Mouse (Mus musculus): ENCODE results near the gene Samhd1. TPM values are rescaled to one million over a fixed set of nuclear protein-coding genes. Genes with fewer than 3 reads are reported as not detected.

Gene Samhd1
- total and polyA plus RNA-seq, 2 experiments from 2014 or later, result 13.0 to 22.6 TPM

DNA sequence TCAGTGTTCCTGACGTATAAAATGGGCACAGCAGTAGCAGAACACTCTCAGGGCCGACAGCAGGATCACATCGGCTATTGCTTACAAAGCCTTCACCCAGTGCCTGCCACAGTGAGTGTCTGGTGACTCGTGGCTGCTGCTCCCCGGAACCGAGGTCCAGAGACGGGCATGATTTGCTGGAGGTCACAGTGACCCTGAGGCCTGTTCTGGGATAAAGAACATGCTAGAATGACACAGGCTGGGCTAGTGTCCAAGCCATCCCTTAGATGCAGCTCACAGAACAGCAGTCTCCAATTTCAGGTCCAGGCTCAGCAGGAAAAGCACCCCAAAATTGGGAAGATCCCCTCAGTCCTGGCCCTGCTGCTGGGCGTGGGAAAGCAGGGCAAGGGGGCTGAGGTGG is 80.8 kb downstream of the Samhd1 start:
- Histone ChIP-seq H3K4me1 (ENCODE audit: control insufficient read depth, insufficient read depth) (peaks cover 12% of the 10 kb centered on the region), H3K9me3 (replicated peaks; ENCODE audit: control insufficient read depth, low read length) (no peaks in the 10 kb centered on the region), H3K4me2 (ENCODE audit: low read depth, low read length) (no peak overlapping the region), H3K27me3 (ENCODE audit: control insufficient read depth, insufficient read depth, low read length) (no peaks in the 10 kb centered on the region), H3K36me3 (replicated peaks; ENCODE audit: control insufficient read depth, insufficient read depth, low read length) (peaks cover 28% of the 10 kb centered on the region), H3K4me3 (ENCODE audit: low read depth, low read length) (no peak overlapping the region), H3K27ac (ENCODE audit: low read depth) (peak overlapping the region; percentile 81), H3K9ac (replicated peaks; ENCODE audit: low read depth, low read length) (peak overlapping the region; percentile 25; the same call in 1 of the 2 replicates)
- ATAC-seq (ENCODE audit: insufficient read depth, low read depth), result peak; percentile 59
- 42% methylated on average over 8 of the region's 8 CpGs for WGBS
- no peak for DNase-seq (ENCODE audit: low spot score)
- no peak for TF ChIP-seq EP300 (IDR thresholded peaks at IDR 0.05; ENCODE audit: low read depth)

DNA sequence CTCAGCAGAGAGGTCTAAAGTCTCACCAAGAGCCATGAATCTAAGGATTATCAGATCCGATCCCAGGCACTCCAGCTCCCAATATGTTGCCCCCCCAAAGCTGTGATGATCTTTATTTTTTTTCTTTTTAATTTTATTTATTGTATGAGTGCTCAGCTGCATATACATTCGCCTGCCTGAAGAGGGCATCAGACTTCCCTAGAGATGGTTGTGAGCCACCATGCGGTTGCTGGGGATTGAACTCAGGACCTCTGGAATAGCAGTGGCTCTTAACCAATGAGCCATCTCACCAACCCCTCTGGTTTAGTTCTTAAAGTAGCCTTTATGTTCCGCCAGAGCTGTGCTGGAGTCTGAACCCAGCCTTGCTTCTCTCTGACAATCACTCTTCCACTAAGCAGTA is 81.3 kb downstream of the Samhd1 start:
- ATAC-seq (ENCODE audit: insufficient read depth, low read depth), result no peak
- TF ChIP-seq CTCF (IDR thresholded peaks at IDR 0.05; ENCODE audit: low read depth) (peak; percentile 28), EP300 (IDR thresholded peaks at IDR 0.05; ENCODE audit: low read depth) (no peak)
- H3K9me3 ChIP-seq (replicated peaks; ENCODE audit: control insufficient read depth, low read length), result no peaks in the 10 kb centered on the region

GRCm38 (mm10) chr2:157053124-157053523 is 81.9 kb downstream of the Samhd1 start:
- no peaks in the 10 kb centered on the region for H3K9me3 ChIP-seq (replicated peaks; ENCODE audit: control insufficient read depth, low read length)
- DNase-seq (ENCODE audit: low spot score) (no peak), ATAC-seq (ENCODE audit: insufficient read depth, low read depth) (no peak)
- H3K27me3 ChIP-seq (ENCODE audit: control insufficient read depth, insufficient read depth, low read length), result no peaks in the 10 kb centered on the region
- peaks cover 12% of the 10 kb centered on the region for H3K4me1 ChIP-seq (ENCODE audit: control insufficient read depth, insufficient read depth)
- no peak overlapping the region for H3K4me2 ChIP-seq (ENCODE audit: low read depth, low read length)
- TF ChIP-seq EP300 (IDR thresholded peaks at IDR 0.05; ENCODE audit: low read depth), result no peak
- no peak for TF ChIP-seq CTCF (IDR thresholded peaks at IDR 0.05; ENCODE audit: low read depth)
- H3K36me3 ChIP-seq (replicated peaks; ENCODE audit: control insufficient read depth, insufficient read depth, low read length), result peaks cover 31% of the 10 kb centered on the region
- no peak overlapping the region for H3K27ac ChIP-seq (ENCODE audit: low read depth)
- WGBS, result 93% methylated on average over 5 of the region's 5 CpGs
- no peak overlapping the region for H3K4me3 ChIP-seq (ENCODE audit: low read depth, low read length)
- no peak overlapping the region for H3K9ac ChIP-seq (replicated peaks; ENCODE audit: low read depth, low read length)

More for the DNA sequence above, 81.3 kb downstream of the Samhd1 start:
- Histone ChIP-seq H3K4me2 (ENCODE audit: low read depth, low read length) (no peak overlapping the region), H3K4me3 (ENCODE audit: low read depth, low read length) (no peak overlapping the region), H3K4me1 (ENCODE audit: control insufficient read depth, insufficient read depth) (peaks cover 12% of the 10 kb centered on the region), H3K9ac (replicated peaks; ENCODE audit: low read depth, low read length) (no peak overlapping the region), H3K27ac (ENCODE audit: low read depth) (peak overlapping the region; percentile 81), H3K36me3 (replicated peaks; ENCODE audit: control insufficient read depth, insufficient read depth, low read length) (peaks cover 29% of the 10 kb centered on the region), H3K27me3 (ENCODE audit: control insufficient read depth, insufficient read depth, low read length) (no peaks in the 10 kb centered on the region)
- no peak for DNase-seq (ENCODE audit: low spot score)
- 81% methylated on average over 4 of the region's 4 CpGs for WGBS

DNA sequence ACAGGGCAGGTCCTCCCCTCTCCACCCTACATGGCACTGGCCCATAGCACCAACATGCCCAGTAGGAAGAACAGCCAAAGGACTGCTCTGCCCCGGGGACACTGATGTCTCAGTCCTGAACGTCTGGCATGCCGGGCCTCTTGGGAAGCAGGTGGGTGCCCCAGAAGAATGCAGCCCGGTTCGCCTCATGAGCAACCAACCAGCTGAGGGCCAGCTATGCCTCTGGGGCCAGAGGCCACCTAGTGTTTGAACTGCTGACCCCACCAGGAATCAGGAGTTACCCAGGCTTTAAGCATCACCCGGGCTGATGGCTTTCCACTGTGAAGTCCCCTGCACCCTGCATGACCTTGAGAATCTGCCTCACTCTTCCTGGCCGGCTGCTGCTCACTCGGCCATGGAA is 82.6 kb downstream of the Samhd1 start:
- Histone ChIP-seq H3K4me3 (ENCODE audit: low read depth, low read length) (no peak overlapping the region), H3K4me2 (ENCODE audit: low read depth, low read length) (no peak overlapping the region), H3K27ac (ENCODE audit: low read depth) (no peak overlapping the region), H3K36me3 (replicated peaks; ENCODE audit: control insufficient read depth, insufficient read depth, low read length) (peaks cover 28% of the 10 kb centered on the region), H3K27me3 (ENCODE audit: control insufficient read depth, insufficient read depth, low read length) (no peaks in the 10 kb centered on the region), H3K9me3 (replicated peaks; ENCODE audit: control insufficient read depth, low read length) (no peaks in the 10 kb centered on the region), H3K4me1 (ENCODE audit: control insufficient read depth, insufficient read depth) (peaks cover 12% of the 10 kb centered on the region), H3K9ac (replicated peaks; ENCODE audit: low read depth, low read length) (no peak overlapping the region)
- no peak for DNase-seq (ENCODE audit: low spot score)
- no peak for TF ChIP-seq EP300 (IDR thresholded peaks at IDR 0.05; ENCODE audit: low read depth)
- no peak for TF ChIP-seq CTCF (IDR thresholded peaks at IDR 0.05; ENCODE audit: low read depth)
- WGBS, result 40% methylated on average over 8 of the region's 8 CpGs
- no peak for ATAC-seq (ENCODE audit: insufficient read depth, low read depth)

DNA sequence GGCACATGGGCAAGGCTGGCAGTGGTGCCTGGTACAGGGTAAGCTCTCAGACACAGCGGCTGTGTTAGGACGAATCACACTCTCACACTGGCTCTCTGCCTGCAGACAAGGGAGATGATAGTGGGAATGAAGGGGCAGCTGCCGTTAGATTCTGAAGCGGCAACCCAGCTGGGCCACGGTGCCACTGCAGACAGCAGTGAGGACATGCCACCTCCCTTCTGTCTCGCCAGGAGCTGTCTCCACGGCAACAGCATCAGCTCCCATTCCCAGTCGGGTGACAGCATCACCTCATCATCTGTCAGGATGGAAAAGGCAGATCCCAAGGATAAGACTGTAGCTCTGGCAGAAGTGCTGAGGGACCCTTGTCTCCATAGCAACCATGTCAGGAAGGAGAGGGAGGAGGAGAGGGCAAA is 85.2 kb downstream of the Samhd1 start:
- TF ChIP-seq CTCF (IDR thresholded peaks at IDR 0.05; ENCODE audit: low read depth), result no peak
- no peak for TF ChIP-seq EP300 (IDR thresholded peaks at IDR 0.05; ENCODE audit: low read depth)
- ATAC-seq (ENCODE audit: insufficient read depth, low read depth) (no peak), DNase-seq (ENCODE audit: low spot score) (no peak)
- 38% methylated on average over 8 of the region's 8 CpGs for WGBS
- Histone ChIP-seq H3K4me2 (ENCODE audit: low read depth, low read length) (no peak overlapping the region), H3K4me3 (ENCODE audit: low read depth, low read length) (no peak overlapping the region), H3K27me3 (ENCODE audit: control insufficient read depth, insufficient read depth, low read length) (no peaks in the 10 kb centered on the region), H3K27ac (ENCODE audit: low read depth) (peak overlapping the region; percentile 22), H3K9ac (replicated peaks; ENCODE audit: low read depth, low read length) (no peak overlapping the region), H3K36me3 (replicated peaks; ENCODE audit: control insufficient read depth, insufficient read depth, low read length) (peaks cover 49% of the 10 kb centered on the region), H3K9me3 (replicated peaks; ENCODE audit: control insufficient read depth, low read length) (no peaks in the 10 kb centered on the region), H3K4me1 (ENCODE audit: control insufficient read depth, insufficient read depth) (peaks cover 8% of the 10 kb centered on the region)

DNA sequence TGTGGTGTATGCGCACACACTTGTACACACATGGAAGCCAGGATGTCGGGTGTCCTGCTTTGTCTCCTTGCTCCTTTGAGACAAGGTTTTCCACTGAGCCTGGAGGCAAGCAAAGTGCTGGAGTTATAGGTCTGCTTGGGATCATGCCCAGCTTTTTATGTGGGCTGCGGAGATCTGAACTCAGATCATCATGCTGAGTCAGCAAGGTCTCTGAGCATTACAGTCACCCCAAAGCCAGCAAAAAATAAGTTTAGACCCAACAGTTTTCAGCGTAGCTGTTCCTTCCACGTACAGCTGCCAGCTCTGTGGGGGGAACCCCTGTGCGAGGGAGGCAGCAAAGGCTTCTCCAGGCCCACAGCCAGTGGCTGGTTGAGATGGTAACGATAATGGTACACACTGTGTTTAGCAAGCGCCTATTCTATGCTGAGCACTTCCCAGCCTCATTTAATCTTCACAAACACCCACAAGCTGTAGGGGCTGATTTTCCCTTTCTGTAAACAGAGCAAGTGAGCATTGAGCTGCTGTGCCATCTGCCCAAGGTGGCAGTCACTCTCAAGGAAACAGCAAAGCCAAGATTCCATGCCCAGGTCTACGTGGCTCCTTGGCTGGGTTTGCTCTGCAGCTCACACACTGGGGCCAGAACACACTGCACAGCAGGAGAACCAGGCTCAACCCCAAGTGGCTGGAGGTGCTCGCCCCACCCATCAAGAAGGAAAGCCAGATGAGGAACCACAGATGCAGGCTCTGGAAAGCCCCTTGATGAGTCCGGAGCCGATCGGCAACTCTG is 86.5 kb downstream of the Samhd1 start:
- Histone ChIP-seq H3K27me3 (ENCODE audit: control insufficient read depth, insufficient read depth, low read length) (no peaks in the 10 kb centered on the region), H3K4me3 (ENCODE audit: low read depth, low read length) (no peak overlapping the region), H3K27ac (ENCODE audit: low read depth) (no peak overlapping the region), H3K4me1 (ENCODE audit: control insufficient read depth, insufficient read depth) (no peaks in the 10 kb centered on the region), H3K9me3 (replicated peaks; ENCODE audit: control insufficient read depth, low read length) (no peaks in the 10 kb centered on the region), H3K4me2 (ENCODE audit: low read depth, low read length) (no peak overlapping the region), H3K36me3 (replicated peaks; ENCODE audit: control insufficient read depth, insufficient read depth, low read length) (peaks cover 47% of the 10 kb centered on the region), H3K9ac (replicated peaks; ENCODE audit: low read depth, low read length) (no peak overlapping the region)
- DNase-seq (ENCODE audit: low spot score) (no peak), ATAC-seq (ENCODE audit: insufficient read depth, low read depth) (no peak)
- no peak for TF ChIP-seq CTCF (IDR thresholded peaks at IDR 0.05; ENCODE audit: low read depth)
- TF ChIP-seq EP300 (IDR thresholded peaks at IDR 0.05; ENCODE audit: low read depth), result no peak
- WGBS, result 83% methylated on average over 13 of the region's 13 CpGs

Other genes with a start within 250 kb of the Samhd1 start
- gene Sla2, start 248.1 kb downstream of the Samhd1 start, total RNA-seq (2014; rRNA removed; ENCODE audit: low replicate concordance), result 1.5 TPM in 1 of 2 replicates, not detected in the other
- gene Sla2, start 248.1 kb downstream of the Samhd1 start, polyA plus RNA-seq (2015; fragmentation: Nextera tagmentation; extraction: Ambion mirVana), result 0.11 and 0.14 TPM in 2 replicates
- 21.9 and 27.2 TPM in 2 replicates for gene Ndrg3, start 143.2 kb downstream of the Samhd1 start, total RNA-seq (2014; rRNA removed; ENCODE audit: low replicate concordance)
- gene Ndrg3, start 143.2 kb downstream of the Samhd1 start, polyA plus RNA-seq (2015; fragmentation: Nextera tagmentation; extraction: Ambion mirVana), result 16.2 and 17.1 TPM in 2 replicates
- gene Dsn1, start 128.1 kb downstream of the Samhd1 start, total RNA-seq (2014; rRNA removed; ENCODE audit: low replicate concordance), result 28.2 and 47.4 TPM in 2 replicates
- 13.8 TPM in 2 replicates for gene Dsn1, start 128.1 kb downstream of the Samhd1 start, polyA plus RNA-seq (2015; fragmentation: Nextera tagmentation; extraction: Ambion mirVana)
- gene Soga1, start 56.0 kb downstream of the Samhd1 start, total RNA-seq (2014; rRNA removed; ENCODE audit: low replicate concordance), result 21.0 and 48.5 TPM in 2 replicates
- gene Soga1, start 56.0 kb downstream of the Samhd1 start, polyA plus RNA-seq (2015; fragmentation: Nextera tagmentation; extraction: Ambion mirVana), result 1.0 and 1.1 TPM in 2 replicates
- gene Tldc2, start 48.2 kb downstream of the Samhd1 start, total RNA-seq (2014; rRNA removed; ENCODE audit: low replicate concordance), result not detected in 2 replicates
- gene Tldc2, start 48.2 kb downstream of the Samhd1 start, polyA plus RNA-seq (2015; fragmentation: Nextera tagmentation; extraction: Ambion mirVana), result not detected in 2 replicates
- gene Rbl1, start 69.3 kb upstream of the Samhd1 start, total RNA-seq (2014; rRNA removed; ENCODE audit: low replicate concordance), result 18.5 and 21.8 TPM in 2 replicates
- 6.0 and 6.9 TPM in 2 replicates for gene Rbl1, start 69.3 kb upstream of the Samhd1 start, polyA plus RNA-seq (2015; fragmentation: Nextera tagmentation; extraction: Ambion mirVana)
- 147 and 172 TPM in 2 replicates for gene Rpn2, start 143.8 kb upstream of the Samhd1 start, total RNA-seq (2014; rRNA removed; ENCODE audit: low replicate concordance)
- 78.8 and 81.1 TPM in 2 replicates for gene Rpn2, start 143.8 kb upstream of the Samhd1 start, polyA plus RNA-seq (2015; fragmentation: Nextera tagmentation; extraction: Ambion mirVana)
- 0.69 TPM in 1 of 2 replicates, not detected in the other for gene Mroh8, start 144.3 kb upstream of the Samhd1 start, total RNA-seq (2014; rRNA removed; ENCODE audit: low replicate concordance)
- 0.16 and 0.20 TPM in 2 replicates for gene Mroh8, start 144.3 kb upstream of the Samhd1 start, polyA plus RNA-seq (2015; fragmentation: Nextera tagmentation; extraction: Ambion mirVana)
- gene Ghrh, start 212.2 kb upstream of the Samhd1 start, total RNA-seq (2014; rRNA removed; ENCODE audit: low replicate concordance), result not detected in 2 replicates
- not detected in 2 replicates for gene Ghrh, start 212.2 kb upstream of the Samhd1 start, polyA plus RNA-seq (2015; fragmentation: Nextera tagmentation; extraction: Ambion mirVana)
- 23.6 and 29.6 TPM in 2 replicates for gene Manbal, start 232.3 kb upstream of the Samhd1 start, total RNA-seq (2014; rRNA removed; ENCODE audit: low replicate concordance)
- 51.1 and 55.5 TPM in 2 replicates for gene Manbal, start 232.3 kb upstream of the Samhd1 start, polyA plus RNA-seq (2015; fragmentation: Nextera tagmentation; extraction: Ambion mirVana)

Measured in heart, postnatal 0 days (tissue).